Mouse (Mus musculus) testis, adult 10 weeks (tissue): ENCODE measurements around the gene Olfr1313. TPM values are rescaled to one million over a fixed set of nuclear protein-coding genes. Genes with fewer than 3 reads are reported as not detected.

Experiments used
- polyA plus RNA-seq: library from polyadenylated mRNA; stranded (reverse); fragments of 350-450 nt; fragmentation: Illumina TruSeq; extraction: RNeasy Lipid Tissue Mini Kit (QIAGEN cat#74804); gene quantifications from one replicate; pipeline ENCODE4 v1.2.3, GENCODE M21; 2014; ENCODE audit warnings: low read depth, low replicate concordance

Gene Olfr1313
- not detected for polyA plus RNA-seq

GRCm38 (mm10) chr2:112077743-112078142 is at the start of gene Olfr1313:
Olfr1313 (minus strand) TSS chr2:112077843.

GRCm38 (mm10) chr2:112115340-112115739 is 37.7 kb upstream of the Olfr1313 start, which contains the start of gene Olfr1315-ps1:
Olfr1315-ps1 (minus strand) TSS chr2:112115440.

GRCm38 (mm10) chr2:112096681-112097080 is 19.0 kb upstream of the Olfr1313 start, which contains the start of gene Olfr1314:
Olfr1314 (minus strand) TSS chr2:112096781.

DNA sequence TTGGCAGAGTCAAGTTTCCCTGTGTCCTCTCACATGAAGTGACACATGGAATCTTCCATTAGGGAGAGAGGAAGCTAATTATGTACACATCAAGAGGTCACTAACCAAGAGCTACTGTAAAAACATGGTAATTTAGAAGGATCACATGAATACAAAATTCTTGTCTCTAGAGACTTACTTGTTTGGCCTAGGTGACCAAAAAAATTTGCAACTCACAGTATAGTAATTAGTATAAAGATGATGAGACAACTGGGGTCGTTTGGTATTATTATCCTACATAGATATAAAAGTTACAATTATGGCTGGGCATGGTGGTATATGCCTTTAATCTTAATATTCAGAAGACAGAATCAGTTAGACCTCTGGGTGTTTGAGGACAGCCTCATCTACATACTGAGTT is 27.5 kb downstream of the Olfr1313 start, which contains the start of gene Olfr1312:
Gene Olfr1312, minus strand, starts transcription at position 101 of the 400 bp plus-strand sequence.

GRCm38 (mm10) chr2:112024312-112024711 is 53.3 kb downstream of the Olfr1313 start, which contains the start of gene Olfr1311:
Olfr1311 (minus strand) TSS chr2:112024412.

Other genes starting within 250 kb of the Olfr1313 start
- not detected for gene Olfr1305, start 200.7 kb downstream of the Olfr1313 start, polyA plus RNA-seq
- gene Olfr1306, start 161.6 kb downstream of the Olfr1313 start, polyA plus RNA-seq: not detected
- gene Olfr1307, start 128.4 kb downstream of the Olfr1313 start, polyA plus RNA-seq: not detected
- not detected for gene Olfr1308, start 112.9 kb downstream of the Olfr1313 start, polyA plus RNA-seq
- gene Olfr1309, start 87.6 kb downstream of the Olfr1313 start, polyA plus RNA-seq: not detected
- gene Olfr1310, start 65.1 kb downstream of the Olfr1313 start, polyA plus RNA-seq: not detected
- not detected for gene Olfr1311, start 53.4 kb downstream of the Olfr1313 start, polyA plus RNA-seq
- not detected for gene Olfr1312, start 27.6 kb downstream of the Olfr1313 start, polyA plus RNA-seq
- not detected for gene Olfr1314, start 18.9 kb upstream of the Olfr1313 start, polyA plus RNA-seq
- not detected for gene Olfr1315-ps1, start 37.6 kb upstream of the Olfr1313 start, polyA plus RNA-seq
- not detected for gene Olfr1316, start 57.1 kb upstream of the Olfr1313 start, polyA plus RNA-seq
- gene Olfr1317, start 62.5 kb upstream of the Olfr1313 start, polyA plus RNA-seq: not detected
- gene Olfr1318, start 76.4 kb upstream of the Olfr1313 start, polyA plus RNA-seq: not detected
- 1.7 TPM for gene Lpcat4, start 161.6 kb upstream of the Olfr1313 start, polyA plus RNA-seq
- 21.3 TPM for gene Nutm1, start 181.4 kb upstream of the Olfr1313 start, polyA plus RNA-seq
- gene Nop10, start 184.1 kb upstream of the Olfr1313 start, polyA plus RNA-seq: 45.7 TPM
- 46.9 TPM for gene Slc12a6, start 188.0 kb upstream of the Olfr1313 start, polyA plus RNA-seq
- not detected for gene Gm21985, start 188.5 kb upstream of the Olfr1313 start, polyA plus RNA-seq